Mouse (Mus musculus): ENCODE results near the gene Dmac2. TPM values are rescaled to one million over a fixed set of nuclear protein-coding genes. Genes with fewer than 3 reads are reported as not detected.
"Not testable (repeated sequence)": the region's sequence is repeated elsewhere in the genome, so short reads cannot be mapped to it uniquely, and the experiment has no call there.

The Dmac2 gene
- polyA plus RNA-seq (2014; fragmentation: Nextera tagmentation; extraction: Ambion mirVana): 22.0 and 24.6 TPM in 2 replicates

GRCm38 (mm10) chr7:25618865-25619721 lies at the start of gene Dmac2:
Gene Dmac2, plus strand, starts transcription at chr7:25619414.
- DNase-seq (ENCODE audit: low spot score, missing footprints): peak; percentile 99
- Histone ChIP-seq H3K27me3 (ENCODE audit: control insufficient read depth, insufficient read depth, low read length) (no peaks in the 10 kb centered on the region), H3K9ac (ENCODE audit: low read length) (peak within 1 kb of the TSS; percentile 49), H3K9me3 (ENCODE audit: control insufficient read depth, low read length) (no peaks in the 10 kb centered on the region), H3K36me3 (ENCODE audit: control insufficient read depth, insufficient read depth, low read length) (no peaks in the 10 kb centered on the region), H3K27ac (ENCODE audit: low read depth, low read length) (no peak within 1 kb of the TSS), H3K4me1 (ENCODE audit: control insufficient read depth, insufficient read depth, low read length) (no peaks in the 10 kb centered on the region; the same call in 1 of the 2 replicates), H3K4me3 (ENCODE audit: low read depth, low read length) (peak within 1 kb of the TSS; percentile 53), H3K4me2 (peak within 1 kb of the TSS; percentile 58)
- ATAC-seq (ENCODE audit: low FRiP score): peak; percentile 92
- 1% methylated on average over 53 of the region's 53 CpGs for WGBS

GRCm38 (mm10) chr7:25573806-25574205 lies 45.4 kb upstream of the Dmac2 start:
- not testable (repeated sequence) for H3K27me3 ChIP-seq (ENCODE audit: control insufficient read depth, insufficient read depth, low read length); H3K4me3 ChIP-seq (ENCODE audit: low read depth, low read length); H3K9me3 ChIP-seq (ENCODE audit: control insufficient read depth, low read length); H3K9ac ChIP-seq (ENCODE audit: low read length); DNase-seq (ENCODE audit: low spot score, missing footprints); H3K36me3 ChIP-seq (ENCODE audit: control insufficient read depth, insufficient read depth, low read length); H3K4me1 ChIP-seq (ENCODE audit: control insufficient read depth, insufficient read depth, low read length); ATAC-seq (ENCODE audit: low FRiP score); H3K4me2 ChIP-seq; H3K27ac ChIP-seq (ENCODE audit: low read depth, low read length)
- WGBS: 78% methylated on average over 5 of the region's 5 CpGs

GRCm38 (mm10) chr7:25575105-25575504 lies 44.1 kb upstream of the Dmac2 start:
- no peaks in the 10 kb centered on the region for H3K9me3 ChIP-seq (ENCODE audit: control insufficient read depth, low read length)
- ATAC-seq (ENCODE audit: low FRiP score) (no peak), DNase-seq (ENCODE audit: low spot score, missing footprints) (no peak)
- H3K9ac ChIP-seq (ENCODE audit: low read length): no peak overlapping the region
- no peak overlapping the region for H3K27ac ChIP-seq (ENCODE audit: low read depth, low read length)
- 83% methylated on average over 5 of the region's 5 CpGs for WGBS
- H3K4me3 ChIP-seq (ENCODE audit: low read depth, low read length): no peak overlapping the region
- H3K36me3 ChIP-seq (ENCODE audit: control insufficient read depth, insufficient read depth, low read length): no peaks in the 10 kb centered on the region
- H3K4me1 ChIP-seq (ENCODE audit: control insufficient read depth, insufficient read depth, low read length): no peaks in the 10 kb centered on the region
- no peaks in the 10 kb centered on the region for H3K27me3 ChIP-seq (ENCODE audit: control insufficient read depth, insufficient read depth, low read length)
- no peak overlapping the region for H3K4me2 ChIP-seq

DNA sequence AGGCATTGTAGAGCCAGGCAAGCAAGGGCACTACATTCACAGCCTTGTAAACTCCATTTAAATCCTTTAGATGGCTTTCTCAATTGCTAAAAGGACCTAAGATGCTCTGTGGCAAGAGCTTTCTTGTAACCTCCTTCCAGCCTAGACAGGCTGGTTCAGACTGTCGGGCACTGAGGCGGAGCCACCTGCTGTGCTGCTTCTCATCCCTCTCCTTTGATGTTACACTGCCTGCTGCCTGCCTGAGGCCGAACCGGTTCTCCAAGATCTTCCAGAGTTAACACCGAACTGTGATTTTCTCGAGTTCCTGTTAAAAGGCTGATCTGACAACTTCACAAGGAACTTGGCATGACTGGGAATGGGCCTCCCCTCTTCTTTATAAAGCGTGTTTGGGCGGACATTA lies 43.3 kb upstream of the Dmac2 start:
- Histone ChIP-seq H3K36me3 (ENCODE audit: control insufficient read depth, insufficient read depth, low read length) (no peaks in the 10 kb centered on the region), H3K27me3 (ENCODE audit: control insufficient read depth, insufficient read depth, low read length) (no peaks in the 10 kb centered on the region), H3K9me3 (ENCODE audit: control insufficient read depth, low read length) (no peaks in the 10 kb centered on the region), H3K4me2 (no peak overlapping the region), H3K4me1 (ENCODE audit: control insufficient read depth, insufficient read depth, low read length) (no peaks in the 10 kb centered on the region), H3K9ac (ENCODE audit: low read length) (no peak overlapping the region), H3K4me3 (ENCODE audit: low read depth, low read length) (no peak overlapping the region), H3K27ac (ENCODE audit: low read depth, low read length) (no peak overlapping the region)
- WGBS: 10% methylated on average over 8 of the region's 8 CpGs
- ATAC-seq (ENCODE audit: low FRiP score) (no peak), DNase-seq (ENCODE audit: low spot score, missing footprints) (peak; percentile 82)

DNA sequence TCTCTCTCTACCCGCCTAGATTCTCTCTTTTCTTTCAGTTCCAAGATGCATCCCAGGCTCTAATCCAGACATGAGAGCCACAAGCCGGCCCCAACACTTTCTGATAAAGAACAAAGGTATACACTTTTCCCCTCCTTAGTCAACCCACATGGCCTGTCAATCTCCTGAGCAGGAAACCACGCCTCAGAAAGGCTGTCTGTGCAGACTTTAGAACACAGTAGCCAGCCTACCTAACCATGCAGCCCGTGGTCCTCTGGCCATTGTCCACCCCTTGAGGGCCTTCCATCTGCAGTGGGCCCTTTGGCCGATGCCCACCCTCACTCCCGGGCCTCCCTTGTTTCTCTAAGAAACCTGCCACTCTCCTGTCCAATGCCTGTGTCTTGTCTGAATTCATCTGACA lies 42.9 kb upstream of the Dmac2 start:
- DNase-seq (ENCODE audit: low spot score, missing footprints); H3K27ac ChIP-seq (ENCODE audit: low read depth, low read length); ATAC-seq (ENCODE audit: low FRiP score); H3K4me3 ChIP-seq (ENCODE audit: low read depth, low read length); H3K9me3 ChIP-seq (ENCODE audit: control insufficient read depth, low read length); H3K9ac ChIP-seq (ENCODE audit: low read length); H3K4me1 ChIP-seq (ENCODE audit: control insufficient read depth, insufficient read depth, low read length); H3K36me3 ChIP-seq (ENCODE audit: control insufficient read depth, insufficient read depth, low read length); H3K4me2 ChIP-seq; H3K27me3 ChIP-seq (ENCODE audit: control insufficient read depth, insufficient read depth, low read length): not testable (repeated sequence)
- 36% methylated on average over 6 of the region's 6 CpGs for WGBS

DNA sequence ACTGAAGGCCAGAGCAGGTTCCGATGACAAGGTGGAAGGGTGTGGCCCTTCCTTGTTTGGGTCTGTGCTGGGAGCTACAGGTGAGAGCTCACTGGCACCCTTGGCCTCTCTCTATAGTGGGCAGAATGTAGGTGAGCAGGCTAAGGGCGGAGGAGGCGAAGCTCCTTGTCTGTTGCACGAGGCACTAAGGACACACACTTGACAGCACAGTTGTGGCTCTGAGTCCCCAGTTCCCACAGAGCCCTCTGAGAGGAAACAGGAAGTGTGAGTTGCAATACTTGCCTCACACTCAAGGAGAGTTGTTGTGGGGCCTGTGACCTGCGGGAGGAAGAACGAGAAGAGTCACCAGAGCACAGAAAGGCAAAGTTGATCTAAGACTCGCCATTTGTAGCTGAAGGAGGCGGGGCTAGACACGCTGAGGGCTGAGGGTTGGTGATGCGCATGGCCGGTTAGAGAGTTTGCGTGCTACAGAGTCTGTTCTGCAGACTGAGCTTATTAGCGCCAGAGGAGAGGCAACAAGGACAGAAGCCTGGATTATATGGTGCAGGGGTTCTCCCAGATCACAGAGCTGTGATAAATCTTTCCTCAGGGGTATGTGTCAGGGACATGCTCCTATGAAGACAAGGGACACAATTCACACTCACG lies 42.3 kb upstream of the Dmac2 start:
- not testable (repeated sequence) for H3K4me3 ChIP-seq (ENCODE audit: low read depth, low read length); H3K36me3 ChIP-seq (ENCODE audit: control insufficient read depth, insufficient read depth, low read length); H3K9ac ChIP-seq (ENCODE audit: low read length); H3K27me3 ChIP-seq (ENCODE audit: control insufficient read depth, insufficient read depth, low read length); DNase-seq (ENCODE audit: low spot score, missing footprints); H3K4me1 ChIP-seq (ENCODE audit: control insufficient read depth, insufficient read depth, low read length); H3K27ac ChIP-seq (ENCODE audit: low read depth, low read length); H3K4me2 ChIP-seq; ATAC-seq (ENCODE audit: low FRiP score); H3K9me3 ChIP-seq (ENCODE audit: control insufficient read depth, low read length)
- WGBS: 70% methylated on average over 12 of the region's 14 CpGs

DNA sequence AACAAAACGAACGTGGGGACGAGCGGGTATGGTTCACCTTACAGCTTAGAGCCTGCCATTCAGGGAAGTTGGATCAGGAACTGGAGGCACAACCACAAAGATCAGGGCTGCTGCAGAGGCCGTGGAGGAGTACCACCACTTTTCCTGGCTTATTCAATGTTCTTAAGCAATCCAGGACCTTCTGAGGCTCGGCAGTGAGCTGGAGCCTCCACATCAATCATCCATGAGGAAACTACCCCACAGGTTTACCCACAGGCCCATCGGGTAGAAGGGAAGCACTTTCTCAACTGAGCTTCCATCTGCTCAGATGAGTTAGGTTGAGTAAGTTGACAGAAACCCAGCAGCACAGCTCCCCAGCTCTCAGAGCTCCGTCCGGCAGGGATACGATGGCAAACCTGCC lies 39.8 kb upstream of the Dmac2 start:
- H3K27ac ChIP-seq (ENCODE audit: low read depth, low read length): no peak overlapping the region
- H3K4me3 ChIP-seq (ENCODE audit: low read depth, low read length): no peak overlapping the region
- 88% methylated on average over 10 of the region's 10 CpGs for whole genome bisulfite sequencing
- H3K27me3 ChIP-seq (ENCODE audit: control insufficient read depth, insufficient read depth, low read length): no peaks in the 10 kb centered on the region
- no peak for DNase-seq (ENCODE audit: low spot score, missing footprints)
- no peaks in the 10 kb centered on the region for H3K4me1 ChIP-seq (ENCODE audit: control insufficient read depth, insufficient read depth, low read length)
- H3K36me3 ChIP-seq (ENCODE audit: control insufficient read depth, insufficient read depth, low read length): no peaks in the 10 kb centered on the region
- ATAC-seq (ENCODE audit: low FRiP score): no peak
- no peak overlapping the region for H3K4me2 ChIP-seq
- H3K9ac ChIP-seq (ENCODE audit: low read length): no peak overlapping the region
- H3K9me3 ChIP-seq (ENCODE audit: control insufficient read depth, low read length): no peaks in the 10 kb centered on the region

- 86% methylated on average over 15 of the region's 15 CpGs for WGBS
- no peak for ATAC-seq (ENCODE audit: low FRiP score)
Observed at GRCm38 (mm10) chr7:25582301-25582810, 36.9 kb upstream of the Dmac2 start.

GRCm38 (mm10) chr7:25584651-25585050 lies 34.6 kb upstream of the Dmac2 start:
- H3K4me1 ChIP-seq (ENCODE audit: control insufficient read depth, insufficient read depth, low read length): no peaks in the 10 kb centered on the region
- no peaks in the 10 kb centered on the region for H3K36me3 ChIP-seq (ENCODE audit: control insufficient read depth, insufficient read depth, low read length)
- ATAC-seq (ENCODE audit: low FRiP score): no peak
- no peak for DNase-seq (ENCODE audit: low spot score, missing footprints)
- no peak overlapping the region for H3K4me3 ChIP-seq (ENCODE audit: low read depth, low read length)
- 86% methylated on average over 5 of the region's 5 CpGs for WGBS
- H3K9ac ChIP-seq (ENCODE audit: low read length): no peak overlapping the region
- H3K27me3 ChIP-seq (ENCODE audit: control insufficient read depth, insufficient read depth, low read length): no peaks in the 10 kb centered on the region
- H3K9me3 ChIP-seq (ENCODE audit: control insufficient read depth, low read length): no peaks in the 10 kb centered on the region
- H3K27ac ChIP-seq (ENCODE audit: low read depth, low read length): no peak overlapping the region
- no peak overlapping the region for H3K4me2 ChIP-seq

More at GRCm38 (mm10) chr7:25582301-25582810, 36.9 kb upstream of the Dmac2 start:
- Histone ChIP-seq H3K36me3 (ENCODE audit: control insufficient read depth, insufficient read depth, low read length) (no peaks in the 10 kb centered on the region), H3K4me1 (ENCODE audit: control insufficient read depth, insufficient read depth, low read length) (no peaks in the 10 kb centered on the region), H3K4me2 (no peak overlapping the region), H3K9me3 (ENCODE audit: control insufficient read depth, low read length) (no peaks in the 10 kb centered on the region), H3K27ac (ENCODE audit: low read depth, low read length) (no peak overlapping the region), H3K4me3 (ENCODE audit: low read depth, low read length) (no peak overlapping the region), H3K27me3 (ENCODE audit: control insufficient read depth, insufficient read depth, low read length) (no peaks in the 10 kb centered on the region), H3K9ac (ENCODE audit: low read length) (no peak overlapping the region)
- no peak for DNase-seq (ENCODE audit: low spot score, missing footprints)

Measured in midbrain, embryonic 11.5 days (tissue).